Comparison of ENCODE assay signal across 24 mouse cellular contexts in the genomic region with DNA sequence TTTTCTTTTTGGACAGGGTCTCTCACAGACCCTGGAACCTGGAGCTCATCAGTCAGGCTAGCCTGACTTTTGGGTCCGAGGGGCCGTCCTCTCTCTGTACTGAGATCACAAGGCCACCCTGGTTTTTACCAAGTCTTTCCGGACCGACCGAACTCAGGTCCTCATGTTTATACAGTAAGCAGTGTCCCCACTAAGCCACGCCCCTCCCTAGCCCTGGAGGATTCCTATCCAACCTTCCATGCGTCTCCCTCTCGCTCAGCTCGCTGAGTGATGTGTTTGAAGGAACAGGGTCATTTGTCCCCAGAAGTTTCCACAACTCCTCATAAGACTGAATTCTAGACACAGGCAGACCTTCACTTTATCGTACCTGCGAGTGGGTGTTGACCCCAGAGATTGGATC. TPM values are rescaled to one million over a fixed set of nuclear protein-coding genes. Genes with fewer than 3 reads are reported as not detected.
DNase-seq lines count a peak whose midpoint lies in the region; ATAC-seq lines count a peak whose summit lies in the region.
"Had no signal": no experiment of that assay in that cellular context is flagged by ENCODE, and none has a peak within 500 bp of the region (broad histone marks: within the 10 kb centered on the region; RNA-seq: fewer than 3 reads in every experiment).

No protein-coding gene starts in this region.

- H3K27me3 ChIP-seq in embryonic facial prominence, embryonic 13.5 days = no peaks in the 10 kb centered on the region
- H3K27me3 ChIP-seq in embryonic facial prominence, embryonic 10.5 days (replicated peaks; ENCODE audit: low read depth, poor library complexity, severe bottlenecking) = no peaks in the 10 kb centered on the region
- no peaks in the 10 kb centered on the region for H3K27me3 ChIP-seq in kidney, embryonic 16.5 days (ENCODE audit: insufficient read depth, low read length)
- H3K27me3 ChIP-seq: forebrain, embryonic 13.5 days; heart, embryonic 13.5 days had no signal

- DNase-seq in embryonic facial prominence, embryonic 10.5 days (ENCODE audit: low spot score) = no peak
- DNase-seq in kidney, adult 11 months = no peak
- DNase-seq in kidney, postnatal 4 days = peak; percentile 41 to 50
- no peak for DNase-seq in kidney, adult 18-20 months
- DNase-seq in CD4-positive helper T cell, adult 2 months (ENCODE audit: low read depth, low spot score) = peak; percentile 36
- no peak for DNase-seq in layer of hippocampus, adult 11-12 months (ENCODE audit: low spot score)
- DNase-seq: adrenal gland, adult 2 months; B cell, adult 2 months; cerebellum, adult 18-20 months; cerebellum, postnatal 25 days; gastrocnemius, postnatal 10 days; gastrocnemius, postnatal 36 days; heart, adult 2 months; heart, postnatal 14 days; heart, postnatal 4 days had no signal

- H3K9ac ChIP-seq in embryonic facial prominence, embryonic 13.5 days = peak overlapping the region; percentile 7; the same call in 1 of the 2 replicates
- H3K9ac ChIP-seq in kidney, embryonic 16.5 days (replicated peaks; ENCODE audit: low read length) = 0 out of 2 replicates have a peak overlapping the region, but pooled peaks have one; percentile 25
- H3K9ac ChIP-seq: forebrain, embryonic 13.5 days; hindbrain, embryonic 14.5 days had no signal

- H3K9me3 ChIP-seq in embryonic facial prominence, embryonic 13.5 days = no peaks in the 10 kb centered on the region
- no peaks in the 10 kb centered on the region for H3K9me3 ChIP-seq in embryonic facial prominence, embryonic 10.5 days
- H3K9me3 ChIP-seq in kidney, embryonic 16.5 days (ENCODE audit: low read length) = no peaks in the 10 kb centered on the region
- H3K9me3 ChIP-seq: forebrain, embryonic 10.5 days; forebrain, embryonic 13.5 days; heart, embryonic 10.5 days; heart, embryonic 13.5 days had no signal

- ATAC-seq in embryonic facial prominence, embryonic 13.5 days (ENCODE audit: insufficient number of reproducible peaks, insufficient read depth, low FRiP score, low TSS enrichment, low read depth) = no peak
- no peak for ATAC-seq in kidney, embryonic 16.5 days (ENCODE audit: low FRiP score, low TSS enrichment)
- ATAC-seq: CD4-positive, CD25-positive, alpha-beta regulatory T cell, adult 4 months; forebrain, embryonic 13.5 days; hindbrain, postnatal 0 days had no signal

- H3K4me3 ChIP-seq in embryonic facial prominence, embryonic 13.5 days = no peak overlapping the region
- no peak overlapping the region for H3K4me3 ChIP-seq in embryonic facial prominence, embryonic 10.5 days
- H3K4me3 ChIP-seq in kidney, embryonic 16.5 days (ENCODE audit: low read length) = no peak overlapping the region
- H3K4me3 ChIP-seq: forebrain, embryonic 10.5 days; forebrain, embryonic 13.5 days; heart, adult 2 months; heart, embryonic 10.5 days; heart, embryonic 13.5 days had no signal

- 66% methylated on average over 11 of the region's 11 CpGs for WGBS in embryonic facial prominence, embryonic 13.5 days
- WGBS in embryonic facial prominence, embryonic 10.5 days = 75% methylated on average over 11 of the region's 11 CpGs
- WGBS in kidney, embryonic 16.5 days = 53% methylated on average over 11 of the region's 11 CpGs

- H3K36me3 ChIP-seq in embryonic facial prominence, embryonic 13.5 days = peaks cover 20% of the 10 kb centered on the region
- H3K36me3 ChIP-seq in embryonic facial prominence, embryonic 10.5 days (replicated peaks) = peaks cover 56% of the 10 kb centered on the region
- H3K36me3 ChIP-seq in kidney, embryonic 16.5 days (ENCODE audit: insufficient read depth, low read length) = peaks cover 6% of the 10 kb centered on the region; the same call in 1 of the 2 replicates

- no peak overlapping the region for H3K4me2 ChIP-seq in embryonic facial prominence, embryonic 13.5 days
- H3K4me2 ChIP-seq in kidney, embryonic 16.5 days (replicated peaks; ENCODE audit: low read depth, low read length) = no peak overlapping the region
- H3K4me2 ChIP-seq: forebrain, embryonic 13.5 days; heart, embryonic 13.5 days; hindbrain, embryonic 14.5 days had no signal

- no peak overlapping the region for H3K27ac ChIP-seq in embryonic facial prominence, embryonic 13.5 days
- H3K27ac ChIP-seq in embryonic facial prominence, embryonic 10.5 days (replicated peaks) = no peak overlapping the region
- no peak overlapping the region for H3K27ac ChIP-seq in kidney, embryonic 16.5 days (ENCODE audit: low read length)
- H3K27ac ChIP-seq: forebrain, embryonic 10.5 days; forebrain, embryonic 13.5 days; heart, adult 2 months; heart, embryonic 10.5 days; heart, embryonic 13.5 days; hindbrain, embryonic 14.5 days; hindbrain, postnatal 0 days had no signal

- peaks cover 87% of the 10 kb centered on the region for H3K4me1 ChIP-seq in embryonic facial prominence, embryonic 13.5 days
- H3K4me1 ChIP-seq in embryonic facial prominence, embryonic 10.5 days = peaks cover 91% of the 10 kb centered on the region
- H3K4me1 ChIP-seq in kidney, embryonic 16.5 days (ENCODE audit: insufficient read depth, low read length) = peaks cover 66% of the 10 kb centered on the region

RNA-seq across cellular contexts. Expression of gene Foxk1, which starts 5.6 kb away (rescaled TPM):
- polyA plus RNA-seq in embryonic facial prominence, embryonic 13.5 days (2015; fragmentation: Nextera tagmentation; extraction: Ambion mirVana) = 5.0 and 6.3 TPM in 2 replicates
- polyA plus RNA-seq in embryonic facial prominence, embryonic 10.5 days (2016; fragmentation: Nextera tagmentation; extraction: Ambion mirVana) = 4.8 and 5.1 TPM in 2 replicates
- polyA plus RNA-seq in kidney, embryonic 16.5 days (2015; fragmentation: Nextera tagmentation; extraction: Ambion mirVana) = 3.6 and 4.4 TPM in 2 replicates

RNA-seq across cellular contexts. Expression of gene Ap5z1, which starts 56.8 kb away (rescaled TPM):
- 8.9 and 9.7 TPM in 2 replicates for polyA plus RNA-seq in embryonic facial prominence, embryonic 13.5 days (2015; fragmentation: Nextera tagmentation; extraction: Ambion mirVana)
- polyA plus RNA-seq in embryonic facial prominence, embryonic 10.5 days (2016; fragmentation: Nextera tagmentation; extraction: Ambion mirVana) = 14.1 and 14.8 TPM in 2 replicates
- 13.2 and 13.8 TPM in 2 replicates for polyA plus RNA-seq in kidney, embryonic 16.5 days (2015; fragmentation: Nextera tagmentation; extraction: Ambion mirVana)

Comparison
In these comparisons a context has a peak if more than half of its experiments do, and no peak if none do; other contexts are left out.
1. DNase-seq: peak in kidney, postnatal 4 days (2 of 2) and CD4-positive helper T cell, adult 2 months (single experiment); none in embryonic facial prominence, embryonic 10.5 days (single experiment), kidney, adult 11 months (single experiment), kidney, adult 18-20 months (single experiment) and layer of hippocampus, adult 11-12 months (single experiment).